Mouse (Mus musculus) small intestine, adult 2 months (tissue): ENCODE data around the gene Wfdc16.

Source experiments
- CTCF ChIP-seq: fragments of 200-500 bp; IDR thresholded peaks from 2 replicates; pipeline ENCODE4 v1.5.1; 2012; ENCODE audit warnings: low read depth, mild to moderate bottlenecking, control low read depth, inconsistent platforms, low read length, moderate library complexity, mixed read lengths; ENCODE audit not compliant: insufficient replicate concordance, insufficient read length; ENCODE audit errors: extremely low read depth
- POLR2A ChIP-seq: fragments of 200-500 bp; IDR thresholded peaks from 2 replicates; pipeline ENCODE4 v1.6.1; 2012; ENCODE audit warnings: low read depth, mild to moderate bottlenecking, control low read depth, inconsistent platforms, low read length, moderate library complexity

- TF ChIP-seq POLR2A (no peak), CTCF (no peak)
Observed at GRCm38 (mm10) chr2:164600179-164600578, 38.4 kb downstream of the Wfdc16 start.
